Mouse (Mus musculus) bone marrow macrophage, adult 2 months (primary cell): Measurements from ENCODE around the gene Spry2.

Experiments
- CTCF ChIP-seq: IDR thresholded peaks from 2 replicates; pipeline ENCODE4 v1.5.1; 2012; ENCODE audit warnings: low read depth, mild to moderate bottlenecking, low read length, moderate library complexity
- POLR2A ChIP-seq: IDR thresholded peaks from 2 replicates; pipeline ENCODE4 v1.6.1; 2012; ENCODE audit warnings: mild to moderate bottlenecking, low read depth, low read length, borderline replicate concordance

DNA sequence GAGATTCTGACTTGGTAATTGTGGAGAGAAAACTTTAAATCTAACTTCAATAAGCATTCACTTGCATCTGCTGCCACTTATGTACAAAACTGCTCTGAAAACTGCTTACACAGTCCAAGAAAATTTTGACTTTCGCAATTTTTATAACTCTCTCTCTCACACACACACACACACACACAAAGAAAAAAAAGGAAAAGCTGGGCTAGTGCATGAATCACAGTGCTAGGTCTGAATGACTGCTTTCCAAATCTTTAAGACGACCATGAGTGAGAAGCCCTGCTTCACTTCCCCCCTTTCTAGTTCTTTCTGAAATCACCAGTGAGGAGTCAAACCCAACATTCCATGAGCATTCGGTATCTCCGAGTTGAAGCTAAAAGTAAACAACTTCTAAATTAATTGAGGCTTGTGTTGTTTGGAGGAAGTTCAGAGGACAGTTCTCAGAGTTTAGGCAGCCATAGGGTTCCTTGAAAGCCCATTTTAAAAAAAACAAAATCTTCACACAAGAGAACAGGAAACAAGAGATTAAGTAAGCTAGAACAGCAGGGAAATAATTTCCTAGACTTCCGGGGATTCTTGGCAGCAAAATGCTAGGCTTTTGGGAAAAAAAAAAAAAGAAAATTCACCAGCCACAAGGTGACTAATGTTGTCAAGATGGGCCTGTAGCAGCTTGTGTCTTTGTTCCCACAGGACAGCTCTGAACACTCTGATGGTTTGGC, 5.9 kb downstream of the Spry2 start:
- TF ChIP-seq CTCF (no peak), POLR2A (no peak)
